In the genomic region with DNA sequence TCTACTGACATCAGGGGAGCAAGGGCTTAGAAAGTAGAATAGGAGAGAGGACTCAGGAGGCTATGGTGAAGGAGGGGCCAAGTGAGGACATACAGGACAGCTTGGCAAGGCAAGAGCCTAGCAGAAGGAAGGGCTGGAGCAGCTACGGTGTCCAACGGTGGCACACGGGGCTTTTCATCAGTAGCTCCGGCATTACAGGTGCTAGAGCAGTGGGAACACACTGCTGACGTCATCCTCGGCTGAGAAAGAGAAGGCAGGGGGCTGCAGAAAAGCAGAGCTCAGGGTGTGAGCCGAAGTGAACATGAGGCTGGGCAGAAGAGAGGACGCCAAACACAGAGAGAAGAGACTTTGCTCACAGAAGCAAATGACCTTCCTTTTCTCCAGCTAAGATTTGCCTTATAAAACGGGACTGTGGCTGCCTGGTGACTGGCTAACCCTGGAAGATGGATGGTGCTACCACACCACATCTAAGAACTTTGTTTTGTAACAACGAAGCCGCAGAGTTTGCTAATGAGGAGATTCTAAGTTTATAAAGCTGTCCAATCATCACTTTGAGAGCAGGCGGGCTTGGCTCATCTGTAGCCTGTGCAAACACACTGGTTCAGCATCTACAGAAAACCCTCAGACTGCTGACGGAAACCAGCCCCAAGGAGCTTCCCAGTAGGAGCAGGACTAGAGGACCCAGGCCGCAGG, we compare ENCODE assay signal across 16 mouse cellular contexts.
DNase-seq lines count a peak whose midpoint lies in the region; ATAC-seq lines count a peak whose summit lies in the region.
"Had no signal": no experiment of that assay in that cellular context is flagged by ENCODE, and none has a peak within 500 bp of the region (broad histone marks: within the 10 kb centered on the region; RNA-seq: fewer than 3 reads in every experiment).

No protein-coding gene starts in this region.

- intact Hi-C loops in left cerebral cortex, postnatal 4 days (cut with DNase I): no loop called here

- peaks cover 40% of the 10 kb centered on the region for H3K4me1 ChIP-seq in forebrain, embryonic 10.5 days
- peaks cover 23% of the 10 kb centered on the region for H3K4me1 ChIP-seq in forebrain, embryonic 16.5 days (replicated peaks; ENCODE audit: control insufficient read depth, insufficient read depth, low read length)
- peaks cover 38% of the 10 kb centered on the region for H3K4me1 ChIP-seq in stomach, embryonic 14.5 days (ENCODE audit: control insufficient read depth, insufficient read depth, low read length)

- no peaks in the 10 kb centered on the region for H3K9me3 ChIP-seq in forebrain, embryonic 10.5 days
- H3K9me3 ChIP-seq in forebrain, embryonic 16.5 days (ENCODE audit: control insufficient read depth, low read length): no peaks in the 10 kb centered on the region
- H3K9me3 ChIP-seq in stomach, embryonic 14.5 days (ENCODE audit: control insufficient read depth, low read depth, low read length): no peaks in the 10 kb centered on the region
- H3K9me3 ChIP-seq: limb, embryonic 13.5 days; midbrain, embryonic 12.5 days had no signal

- WGBS in forebrain, embryonic 10.5 days: 84% methylated on average over 14 of the region's 14 CpGs
- 78% methylated on average over 14 of the region's 14 CpGs for WGBS in forebrain, embryonic 16.5 days
- WGBS in stomach, embryonic 14.5 days: 58% methylated on average over 14 of the region's 14 CpGs

- no peaks in the 10 kb centered on the region for H3K27me3 ChIP-seq in forebrain, embryonic 10.5 days (ENCODE audit: poor library complexity, severe bottlenecking)
- H3K27me3 ChIP-seq in forebrain, embryonic 16.5 days (replicated peaks; ENCODE audit: control insufficient read depth, insufficient read depth, low read length): no peaks in the 10 kb centered on the region
- no peaks in the 10 kb centered on the region for H3K27me3 ChIP-seq in stomach, embryonic 14.5 days (ENCODE audit: control insufficient read depth, insufficient read depth, low read length)
- H3K27me3 ChIP-seq: limb, embryonic 13.5 days had no signal

- no peak overlapping the region for H3K9ac ChIP-seq in forebrain, embryonic 16.5 days (replicated peaks; ENCODE audit: low read depth, low read length)
- H3K9ac ChIP-seq in stomach, embryonic 14.5 days (replicated peaks; ENCODE audit: low read depth, low read length): no peak overlapping the region
- H3K9ac ChIP-seq: limb, embryonic 13.5 days; midbrain, embryonic 12.5 days had no signal

- H3K27ac ChIP-seq in forebrain, embryonic 10.5 days: peak overlapping the region; percentile 72
- no peak overlapping the region for H3K27ac ChIP-seq in forebrain, embryonic 16.5 days (ENCODE audit: low read length)
- peak overlapping the region; percentile 41; the same call in 1 of the 2 replicates for H3K27ac ChIP-seq in stomach, embryonic 14.5 days (ENCODE audit: low read length)
- H3K27ac ChIP-seq: limb, embryonic 13.5 days; midbrain, embryonic 12.5 days had no signal

- no peak for DNase-seq in forebrain, embryonic 10.5 days (ENCODE audit: extremely low spot score, low spot score)
- DNase-seq in left cerebral cortex, postnatal 4 days: peak; percentile 39
- DNase-seq in left cerebral cortex, adult 11 months (ENCODE audit: low spot score): no peak
- peak; percentile 78 for DNase-seq in cerebellum, adult 8-10 months
- no peak for DNase-seq in thymus, postnatal 10 days (ENCODE audit: low spot score in 2 of 2)
- no peak for DNase-seq in frontal cortex, postnatal 14 days (ENCODE audit: low spot score in 2 of 2)
- DNase-seq: heart, postnatal 4 days; kidney, adult 18-20 months; kidney, postnatal 4 days; layer of hippocampus, postnatal 36 days; right cerebral cortex, postnatal 25 days had no signal

- no peak for ATAC-seq in forebrain, embryonic 16.5 days
- no peak for ATAC-seq in stomach, embryonic 14.5 days (ENCODE audit: insufficient number of reproducible peaks, insufficient read depth, low FRiP score, low read depth)

- H3K4me2 ChIP-seq in forebrain, embryonic 16.5 days (ENCODE audit: low read length): no peak overlapping the region
- H3K4me2 ChIP-seq in stomach, embryonic 14.5 days (replicated peaks; ENCODE audit: low read depth, low read length): no peak overlapping the region
- H3K4me2 ChIP-seq: limb, embryonic 13.5 days; midbrain, embryonic 12.5 days had no signal

- no peaks in the 10 kb centered on the region for H3K36me3 ChIP-seq in forebrain, embryonic 10.5 days (replicated peaks)
- no peaks in the 10 kb centered on the region for H3K36me3 ChIP-seq in forebrain, embryonic 16.5 days (ENCODE audit: control insufficient read depth, insufficient read depth)
- H3K36me3 ChIP-seq in stomach, embryonic 14.5 days (ENCODE audit: control insufficient read depth, insufficient read depth, low read length): no peaks in the 10 kb centered on the region
- H3K36me3 ChIP-seq: limb, embryonic 13.5 days; midbrain, embryonic 12.5 days had no signal

- no peak overlapping the region for H3K4me3 ChIP-seq in forebrain, embryonic 10.5 days
- H3K4me3 ChIP-seq in forebrain, embryonic 16.5 days (replicated peaks; ENCODE audit: low read length): no peak overlapping the region
- no peak overlapping the region for H3K4me3 ChIP-seq in stomach, embryonic 14.5 days (ENCODE audit: low read depth, low read length)
- H3K4me3 ChIP-seq: erythroblast, embryonic 14.5 days; limb, embryonic 13.5 days; midbrain, embryonic 12.5 days had no signal

Comparison
In these comparisons a context has a peak if more than half of its experiments do, and no peak if none do; other contexts are left out.
1. DNase-seq: peak in left cerebral cortex, postnatal 4 days (single experiment) and cerebellum, adult 8-10 months (single experiment); none in forebrain, embryonic 10.5 days (single experiment), left cerebral cortex, adult 11 months (single experiment), thymus, postnatal 10 days (0 of 2) and frontal cortex, postnatal 14 days (0 of 2).